Mouse (Mus musculus) liver, postnatal 0 days (tissue): ENCODE measurements around the gene 3110070M22Rik.
"Not testable (repeated sequence)": the region's sequence is repeated elsewhere in the genome, so short reads cannot be mapped to it uniquely, and the experiment has no call there.

ENCODE experiments used
- CTCF ChIP-seq: sonication (generic); IDR thresholded peaks from 2 replicates; pipeline ENCODE4 v1.5.1; 2016; ENCODE audit warnings: antibody characterized with exemption, low read depth
- EP300 ChIP-seq: IDR thresholded peaks from 2 replicates; pipeline ENCODE4 v1.6.1; 2016; ENCODE audit warnings: antibody characterized with exemption, low read depth, mild to moderate bottlenecking

GRCm38 (mm10) chr13:119492083-119492482, 3.9 kb upstream of the 3110070M22Rik start:
- not testable (repeated sequence) for TF ChIP-seq CTCF, EP300
